Mouse (Mus musculus) cortical plate, adult 2 months (tissue): Measurements from ENCODE around the gene Fam110a. TPM values are rescaled to one million over a fixed set of nuclear protein-coding genes. Genes with fewer than 3 reads are reported as not detected.
A peak's percentile ranks its signal among the peaks of the same experiment; 100 is the strongest.

Experiments used
- H3K27ac ChIP-seq: fragments of 200-500 bp; 2 replicates; pipeline ENCODE4 v1.5.1; 2012; ENCODE audit warnings: low read length, control low read depth, inconsistent platforms; ENCODE audit not compliant: insufficient read depth
- H3K4me1 ChIP-seq: fragments of 200-500 bp; 2 replicates; pipeline ENCODE4 v1.6.1; 2011; ENCODE audit warnings: low read length; ENCODE audit not compliant: control insufficient read depth, insufficient read depth
- H3K4me3 ChIP-seq: fragments of 200-500 bp; 2 replicates; pipeline ENCODE4 v1.5.1; 2011; ENCODE audit warnings: mild to moderate bottlenecking, low read length, control low read depth; ENCODE audit not compliant: insufficient read depth
- CTCF ChIP-seq: fragments of 200-500 bp; IDR thresholded peaks from 2 replicates; pipeline ENCODE4 v1.5.1; 2011; ENCODE audit warnings: mild to moderate bottlenecking, control low read depth, low read length; ENCODE audit not compliant: insufficient read depth; ENCODE audit errors: extremely low read depth
- POLR2A ChIP-seq: fragments of 200-500 bp; IDR thresholded peaks from 2 replicates; pipeline ENCODE4 v1.6.1; 2011; ENCODE audit warnings: mild to moderate bottlenecking, low read length, control low read depth; ENCODE audit not compliant: insufficient read depth; ENCODE audit errors: extremely low read depth
- polyA plus RNA-seq: library from polyadenylated mRNA; depleted of rRNA; stranded (reverse); fragments of >200 nt; gene quantifications from 2 replicates; pipeline ENCODE4 v1.2.3, GENCODE M21; 2012

Fam110a gene
- polyA plus RNA-seq, 1 experiment, result 6.6 TPM

DNA sequence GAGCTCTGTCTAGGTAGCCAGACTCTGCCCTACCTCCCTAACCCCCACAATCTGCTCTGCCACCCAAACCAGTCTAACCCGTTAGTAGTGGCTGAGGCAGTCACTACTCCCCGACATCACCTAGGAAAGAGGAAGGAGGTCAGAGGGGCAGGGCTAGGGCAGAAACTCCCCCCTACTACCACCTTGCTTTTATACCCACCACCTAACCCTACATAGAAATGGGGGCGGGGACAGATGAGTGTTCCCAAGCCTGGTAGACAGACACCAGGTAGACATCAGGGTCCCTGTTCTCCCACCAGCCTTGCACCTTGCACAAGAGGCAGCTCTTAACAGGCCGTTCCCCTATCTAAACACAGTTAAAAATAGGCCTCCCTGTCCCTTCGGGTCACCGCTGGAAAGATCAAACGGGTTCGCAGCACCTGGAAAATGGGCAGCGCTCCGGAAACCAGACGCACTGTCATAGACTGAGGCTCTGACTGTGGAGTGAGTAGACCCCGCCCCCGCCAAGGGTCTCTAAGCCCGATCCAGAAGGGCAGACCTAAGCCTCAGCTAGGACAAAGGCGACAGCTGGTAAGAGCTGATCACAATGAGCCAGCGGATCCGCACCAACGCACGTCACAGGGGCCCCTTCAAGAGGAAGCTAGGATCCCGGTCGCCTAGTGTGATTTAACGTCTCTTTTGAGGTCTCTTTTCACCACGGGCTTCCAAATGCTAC is 7.0 kb downstream of the Fam110a start:
- no peaks in the 10 kb centered on the region for H3K4me1 ChIP-seq
- H3K4me3 ChIP-seq, result no peak overlapping the region
- no peak overlapping the region for H3K27ac ChIP-seq
- TF ChIP-seq POLR2A (no peak), CTCF (no peak)

- Histone ChIP-seq H3K4me1 (no peaks in the 10 kb centered on the region), H3K27ac (no peak overlapping the region), H3K4me3 (no peak overlapping the region)
- no peak for TF ChIP-seq POLR2A
- no peak for TF ChIP-seq CTCF
Observed at GRCm38 (mm10) chr2:151971748-151972147, 8.3 kb downstream of the Fam110a start.

DNA sequence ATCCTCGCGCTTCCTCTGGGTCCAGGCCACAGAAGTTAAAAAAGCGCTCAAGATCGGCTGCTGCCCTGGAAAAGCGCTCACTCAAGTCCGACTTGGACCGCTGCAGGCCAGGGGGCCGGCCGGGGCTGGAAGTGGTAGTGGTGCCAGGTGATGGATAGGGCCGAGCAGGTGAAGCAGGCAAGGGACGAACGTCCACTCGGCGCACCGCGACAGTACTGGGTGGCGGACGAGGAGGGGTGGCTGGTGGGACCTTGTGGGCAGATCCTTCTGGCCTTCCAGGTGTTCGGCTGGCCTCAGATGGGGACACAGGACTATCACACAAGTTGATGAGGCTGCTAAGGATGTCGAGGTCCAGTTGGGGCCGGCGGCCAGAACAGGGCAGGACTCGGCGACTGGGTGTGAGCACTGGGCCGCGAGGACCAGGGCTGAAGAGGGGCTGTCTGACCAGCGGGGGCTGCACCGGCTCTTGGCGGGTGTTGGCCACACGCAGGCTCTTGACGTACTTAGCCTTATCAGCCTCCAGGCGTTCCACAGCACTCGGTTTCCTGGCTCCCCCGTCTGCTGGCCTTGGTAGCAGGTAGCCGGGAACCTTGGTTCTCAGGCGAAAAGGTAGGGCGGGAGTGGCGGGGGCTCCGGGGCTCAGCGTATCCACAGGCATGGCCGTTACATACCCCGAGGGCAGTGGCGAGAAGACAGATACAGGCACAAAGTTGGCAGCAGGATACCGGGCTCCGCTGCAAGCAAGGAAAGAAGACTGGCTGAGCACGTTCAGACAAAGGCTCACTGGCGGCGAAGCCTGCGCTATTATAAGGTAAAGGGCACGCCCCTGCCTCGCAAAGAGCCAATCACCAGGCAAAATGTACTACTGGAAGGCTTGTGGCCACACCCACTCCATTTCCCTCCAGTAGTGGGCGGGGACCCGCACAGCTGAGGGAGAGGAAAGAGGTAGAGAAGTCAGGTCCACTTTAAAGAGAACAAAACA is 9.5 kb downstream of the Fam110a start:
- H3K4me3 ChIP-seq, result no peak overlapping the region
- TF ChIP-seq CTCF, result no peak
- peak; percentile 92 for TF ChIP-seq POLR2A
- H3K4me1 ChIP-seq, result no peaks in the 10 kb centered on the region
- H3K27ac ChIP-seq, result no peak overlapping the region

DNA sequence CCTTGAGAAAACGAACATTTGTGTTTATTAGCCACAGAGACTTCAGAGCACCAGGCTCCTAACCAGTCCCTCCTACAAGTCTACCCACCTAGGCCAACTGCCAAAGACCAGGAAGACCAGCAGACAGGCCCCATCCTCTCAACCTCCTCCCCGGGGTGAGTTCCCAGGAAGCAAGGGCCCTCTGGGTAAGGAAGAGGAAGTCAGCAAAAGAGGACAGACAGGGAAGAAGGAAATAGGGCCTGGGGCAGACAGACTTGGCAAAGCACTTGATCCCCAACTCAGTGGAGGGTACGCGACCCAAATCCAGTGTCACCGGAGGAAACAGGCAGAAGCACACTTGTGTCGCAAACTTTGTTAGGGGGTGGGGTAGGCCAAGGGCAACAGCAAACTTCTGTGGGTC is 10.6 kb downstream of the Fam110a start:
- Histone ChIP-seq H3K4me3 (no peak overlapping the region), H3K27ac (no peak overlapping the region), H3K4me1 (no peaks in the 10 kb centered on the region)
- no peak for TF ChIP-seq POLR2A
- TF ChIP-seq CTCF, result no peak

DNA sequence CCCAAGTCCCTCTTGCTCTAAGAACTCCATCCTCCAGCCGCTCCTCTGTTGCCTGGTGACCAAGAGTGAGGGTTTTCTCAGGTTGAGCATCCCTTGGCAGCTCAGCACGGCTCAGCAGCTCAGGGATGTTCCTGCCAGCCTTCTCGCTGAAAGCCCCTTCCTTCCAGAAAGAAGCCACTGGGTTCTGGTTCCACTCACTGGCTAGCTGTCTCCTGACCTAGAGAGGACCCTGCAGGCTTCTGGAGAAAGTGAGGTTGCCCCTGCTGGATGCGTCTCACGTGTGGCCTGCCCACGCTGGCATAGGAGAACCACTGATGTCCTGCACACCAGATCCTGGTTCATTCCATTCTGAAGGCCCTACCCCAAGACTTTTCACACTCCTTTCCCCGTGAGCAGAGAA is 11.0 kb downstream of the Fam110a start:
- H3K4me1 ChIP-seq, result no peaks in the 10 kb centered on the region
- H3K4me3 ChIP-seq, result no peak overlapping the region
- TF ChIP-seq CTCF (no peak), POLR2A (no peak)
- H3K27ac ChIP-seq, result no peak overlapping the region

GRCm38 (mm10) chr2:151968451-151968850 is 11.6 kb downstream of the Fam110a start:
- H3K27ac ChIP-seq, result no peak overlapping the region
- no peak for TF ChIP-seq POLR2A
- no peak for TF ChIP-seq CTCF
- H3K4me3 ChIP-seq, result no peak overlapping the region

DNA sequence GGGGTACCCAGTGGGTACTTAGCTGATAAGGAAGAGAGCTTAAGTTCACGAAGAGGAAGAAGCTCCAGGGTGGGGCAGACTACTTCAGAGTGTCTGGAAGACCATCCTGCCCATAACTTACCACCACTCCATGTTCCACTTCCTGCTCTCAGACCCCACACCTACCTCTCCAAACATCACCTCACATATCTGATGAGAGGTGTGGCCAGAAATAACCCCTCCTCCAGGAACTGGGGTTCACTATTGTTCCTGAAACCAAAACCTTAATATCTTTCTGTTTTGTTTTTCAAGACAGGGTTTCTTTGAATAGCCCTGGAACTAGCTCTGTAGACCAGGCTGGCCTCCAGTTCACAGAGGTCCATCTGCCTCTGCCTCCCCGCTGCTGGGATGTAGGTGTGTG is 12.2 kb downstream of the Fam110a start:
- H3K4me1 ChIP-seq, result no peaks in the 10 kb centered on the region
- no peak for TF ChIP-seq POLR2A
- no peak for TF ChIP-seq CTCF
- no peak overlapping the region for H3K4me3 ChIP-seq
- no peak overlapping the region for H3K27ac ChIP-seq

More at GRCm38 (mm10) chr2:151968451-151968850, 11.6 kb downstream of the Fam110a start:
- H3K4me1 ChIP-seq, result no peaks in the 10 kb centered on the region

- TF ChIP-seq CTCF (no peak), POLR2A (no peak)
- Histone ChIP-seq H3K4me3 (no peak overlapping the region), H3K27ac (no peak overlapping the region), H3K4me1 (no peaks in the 10 kb centered on the region)
Observed at GRCm38 (mm10) chr2:151967176-151967750, 12.8 kb downstream of the Fam110a start.

DNA sequence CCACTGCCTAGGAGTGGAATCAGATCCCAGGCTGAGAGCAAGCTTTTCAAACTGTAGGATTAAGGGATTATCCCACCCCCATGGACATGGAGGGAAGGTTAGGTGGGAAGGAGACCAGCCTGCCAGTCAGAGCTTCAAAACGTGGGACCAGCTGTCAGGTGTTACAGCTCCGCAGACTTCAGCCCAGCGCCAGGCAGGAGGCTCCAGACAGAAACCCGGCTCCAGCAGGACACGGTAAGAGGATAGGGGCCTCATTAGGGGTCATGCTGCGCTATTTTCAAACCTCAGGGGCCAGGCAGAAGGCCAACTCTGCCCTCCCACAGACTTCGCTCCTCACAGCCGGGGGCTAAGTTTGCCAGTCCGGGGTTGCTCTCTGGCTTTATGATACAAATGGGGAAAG is 16.0 kb downstream of the Fam110a start:
- Histone ChIP-seq H3K27ac (no peak overlapping the region), H3K4me1 (peaks cover 2% of the 10 kb centered on the region; the same call in 1 of the 2 replicates), H3K4me3 (no peak overlapping the region)
- TF ChIP-seq CTCF (no peak), POLR2A (no peak)
